Mouse (Mus musculus) stomach, adult 2 months (tissue): ENCODE results near the gene Klhl18. TPM values are rescaled to one million over a fixed set of nuclear protein-coding genes. Genes with fewer than 3 reads are reported as not detected.

Experiments used
- polyA plus RNA-seq: library from polyadenylated mRNA; depleted of rRNA; stranded (reverse); fragments of >200 nt; gene quantifications from 2 replicates; pipeline ENCODE4 v1.2.3, GENCODE M21; 2012; rRNA removed

Klhl18 gene
- polyA plus RNA-seq = 6.8 TPM in 2 replicates

GRCm38 (mm10) chr9:110476124-110477091, at the start of gene Klhl18, which contains the start of gene Kif9:
Klhl18 (minus strand) TSS chr9:110476694.
Kif9 (plus strand) TSS chr9:110476958.

GRCm38 (mm10) chr9:110419511-110420112, 56.9 kb downstream of the Klhl18 start, which contains the start of gene Ngp:
Ngp (plus strand) TSS chr9:110419747.

DNA sequence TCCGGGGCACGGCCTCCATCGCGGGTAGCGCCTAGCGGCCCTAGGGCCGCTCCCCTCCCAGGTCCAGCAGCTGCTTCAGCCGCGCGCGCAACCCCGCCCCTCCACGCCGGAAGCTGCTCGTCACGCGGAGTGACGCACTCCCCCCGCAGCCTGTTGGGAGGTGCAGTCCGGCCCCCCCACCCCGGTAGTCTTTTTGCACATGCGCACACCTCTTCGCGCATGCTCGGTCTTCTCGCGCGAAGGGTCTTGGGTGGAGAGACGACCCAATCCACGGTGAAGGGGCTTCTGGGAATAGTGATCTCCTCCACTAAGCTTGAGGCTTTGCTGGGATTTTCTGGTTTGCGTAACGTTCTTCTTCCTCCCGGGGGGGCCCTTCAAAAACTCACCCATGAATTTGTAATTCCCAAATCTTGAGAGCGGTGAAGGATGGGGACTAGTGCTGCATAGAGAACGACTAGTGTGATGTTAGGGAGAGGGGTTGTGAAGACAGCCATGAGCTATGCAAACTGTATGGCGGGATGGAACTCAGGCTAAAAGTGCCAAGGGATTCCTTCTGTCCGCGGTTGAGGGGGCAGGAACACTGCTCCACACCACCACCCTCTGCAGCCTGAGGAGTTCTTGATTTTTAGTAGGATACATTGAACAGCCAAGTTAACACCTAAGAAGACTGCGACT, 68.3 kb downstream of the Klhl18 start, which contains the start of gene Ptpn23:
Gene Ptpn23, minus strand, starts transcription at position 115 of the 675 bp plus-strand sequence.

Other genes with a start within 250 kb of the Klhl18 start
- 0.38 and 0.63 TPM in 2 replicates for gene Cspg5, start 232.9 kb downstream of the Klhl18 start, polyA plus RNA-seq
- 6.5 and 7.2 TPM in 2 replicates for gene Elp6, start 171.5 kb downstream of the Klhl18 start, polyA plus RNA-seq
- gene Scap, start 143.4 kb downstream of the Klhl18 start, polyA plus RNA-seq = 42.4 and 43.4 TPM in 2 replicates
- 34.9 and 36.8 TPM in 2 replicates for gene Ptpn23, start 68.5 kb downstream of the Klhl18 start, polyA plus RNA-seq
- gene Ngp, start 56.9 kb downstream of the Klhl18 start, polyA plus RNA-seq = 0.21 TPM in 1 of 2 replicates, not detected in the other
- gene Kif9, start 264 bp upstream of the Klhl18 start, polyA plus RNA-seq = 0.26 and 0.32 TPM in 2 replicates
- gene Setd2, start 55.9 kb upstream of the Klhl18 start, polyA plus RNA-seq = 9.4 and 11.4 TPM in 2 replicates
- gene Nradd, start 147.8 kb upstream of the Klhl18 start, polyA plus RNA-seq = 8.0 and 8.9 TPM in 2 replicates
- 62.6 and 63.2 TPM in 2 replicates for gene Nbeal2, start 177.5 kb upstream of the Klhl18 start, polyA plus RNA-seq
- gene Ccdc12, start 179.8 kb upstream of the Klhl18 start, polyA plus RNA-seq = 50.0 and 53.6 TPM in 2 replicates